Mouse (Mus musculus) telencephalon, adult 2 months (tissue): ENCODE measurements around the gene Pkdcc.

ENCODE experiments used
- DNase-seq: peaks from one replicate; pipeline ENCODE4 v3.0.0-alpha.2; 2011; ENCODE audit warnings: low read depth, low spot score

The Pkdcc gene

DNA sequence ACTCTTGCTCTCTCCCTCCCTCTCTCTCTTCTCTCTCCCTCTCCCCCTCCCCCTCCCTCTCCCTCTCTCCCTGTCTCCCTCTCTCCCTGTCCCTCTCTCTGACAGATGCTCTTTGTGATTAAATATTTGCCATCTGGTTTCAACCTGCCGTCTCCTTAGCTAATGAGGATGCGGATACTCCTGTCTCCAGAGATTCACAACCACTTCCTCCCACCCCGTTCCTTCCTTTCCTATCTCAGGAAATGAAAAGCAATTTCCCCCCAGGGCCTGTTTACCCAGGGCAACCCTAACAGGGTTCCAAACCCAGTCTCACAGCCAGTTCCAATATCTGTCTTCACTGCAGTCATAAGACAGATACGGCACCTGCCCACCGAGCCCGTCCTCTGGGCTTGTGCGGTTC is 31.0 kb downstream of the Pkdcc start:
- no peak for DNase-seq

DNA sequence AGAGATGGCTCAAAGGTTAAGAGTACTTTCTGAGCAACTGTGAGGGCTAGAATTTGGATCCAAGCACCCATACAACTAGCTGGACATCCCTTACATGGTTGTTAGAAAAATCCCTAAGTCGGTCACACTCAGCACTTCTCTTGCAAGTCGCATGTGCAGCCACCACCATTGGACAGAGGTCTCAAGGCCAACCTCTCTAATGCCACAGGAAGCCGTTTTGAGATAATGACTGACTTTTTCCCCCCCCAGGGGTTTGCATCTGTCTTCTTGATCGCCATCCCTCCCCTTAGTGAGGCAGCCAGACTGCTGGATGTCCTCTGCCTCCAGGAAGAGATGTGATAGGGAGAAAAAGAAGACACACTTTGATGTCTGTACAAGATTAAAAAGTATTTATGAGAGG is 32.1 kb downstream of the Pkdcc start:
- no peak for DNase-seq

DNA sequence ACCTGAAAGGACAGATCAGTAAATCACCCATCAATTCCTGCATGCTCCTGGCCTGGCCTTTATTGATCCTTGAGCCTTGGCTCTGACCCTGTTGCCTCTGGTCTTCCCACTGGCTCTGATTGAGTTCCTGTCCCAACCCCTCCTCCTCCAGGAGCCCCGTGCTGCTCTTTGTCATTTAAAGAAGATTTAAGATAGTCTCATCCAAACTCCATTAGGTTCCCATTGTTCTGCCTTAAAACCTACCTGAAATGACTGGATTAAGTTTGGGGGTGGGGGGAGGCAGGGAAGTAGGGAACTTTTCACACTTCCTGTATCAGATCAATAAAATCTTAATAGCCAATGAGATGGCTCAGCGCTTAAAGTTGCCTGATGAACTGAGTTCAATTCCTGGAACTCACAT is 33.4 kb downstream of the Pkdcc start:
- no peak for DNase-seq

DNA sequence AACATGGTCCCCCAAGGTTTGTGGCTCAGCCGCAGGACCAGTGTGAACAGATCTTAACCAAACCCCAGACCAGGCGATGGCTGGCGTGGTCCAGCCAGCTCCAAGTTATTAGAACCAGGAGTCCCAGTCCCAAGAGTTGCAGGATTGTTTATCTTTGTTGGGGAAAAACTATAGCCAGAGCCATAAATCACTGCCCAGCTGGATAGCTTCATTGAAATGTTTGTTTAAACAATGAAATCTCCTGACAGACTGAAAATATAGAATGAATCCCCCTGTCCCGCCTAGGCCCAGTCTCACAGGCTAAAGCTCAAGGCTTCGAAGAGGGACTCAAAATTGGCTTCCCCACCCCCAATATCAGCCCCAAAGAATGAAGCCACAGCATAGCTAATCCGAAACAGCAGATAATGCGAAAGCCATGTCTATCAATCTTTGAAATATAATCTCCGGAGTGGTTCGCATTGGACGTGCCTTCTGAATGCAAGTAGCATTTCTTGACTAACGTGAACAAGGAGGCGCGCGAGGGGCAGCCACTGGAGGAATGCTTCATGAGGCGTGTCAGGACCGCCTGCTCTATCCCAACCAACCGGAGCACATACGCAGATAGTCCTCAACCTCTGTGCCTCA is 35.9 kb downstream of the Pkdcc start:
- DNase-seq, result no peak

DNA sequence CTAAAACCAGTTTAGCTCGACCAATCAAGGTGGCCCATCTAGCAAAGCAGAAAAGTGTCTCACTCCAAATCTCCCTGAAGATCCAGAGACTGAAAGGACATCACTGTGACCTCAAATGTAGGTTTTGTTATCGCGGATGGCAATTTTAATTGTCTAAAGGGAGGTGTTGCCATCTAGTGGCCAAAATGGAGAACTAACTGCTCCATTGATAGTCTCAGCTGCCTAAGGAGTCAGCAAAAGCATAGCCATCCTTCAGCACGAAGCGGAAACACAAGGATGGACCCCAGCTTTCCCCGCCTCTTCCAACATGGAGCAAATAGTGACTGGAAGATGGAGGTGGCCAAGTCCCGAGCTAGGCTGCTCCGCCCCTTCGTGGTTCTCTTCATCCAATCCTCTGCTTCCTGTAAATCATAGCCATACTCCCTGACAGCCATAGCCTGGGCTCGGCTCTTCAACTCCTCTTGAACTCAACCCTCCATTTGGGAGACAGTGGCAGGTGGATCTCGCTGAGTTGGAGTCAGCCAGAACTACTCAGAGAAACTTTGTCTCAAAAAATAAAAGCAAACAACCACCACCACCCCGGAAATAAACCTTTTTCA is 38.1 kb downstream of the Pkdcc start:
- DNase-seq, result no peak

DNA sequence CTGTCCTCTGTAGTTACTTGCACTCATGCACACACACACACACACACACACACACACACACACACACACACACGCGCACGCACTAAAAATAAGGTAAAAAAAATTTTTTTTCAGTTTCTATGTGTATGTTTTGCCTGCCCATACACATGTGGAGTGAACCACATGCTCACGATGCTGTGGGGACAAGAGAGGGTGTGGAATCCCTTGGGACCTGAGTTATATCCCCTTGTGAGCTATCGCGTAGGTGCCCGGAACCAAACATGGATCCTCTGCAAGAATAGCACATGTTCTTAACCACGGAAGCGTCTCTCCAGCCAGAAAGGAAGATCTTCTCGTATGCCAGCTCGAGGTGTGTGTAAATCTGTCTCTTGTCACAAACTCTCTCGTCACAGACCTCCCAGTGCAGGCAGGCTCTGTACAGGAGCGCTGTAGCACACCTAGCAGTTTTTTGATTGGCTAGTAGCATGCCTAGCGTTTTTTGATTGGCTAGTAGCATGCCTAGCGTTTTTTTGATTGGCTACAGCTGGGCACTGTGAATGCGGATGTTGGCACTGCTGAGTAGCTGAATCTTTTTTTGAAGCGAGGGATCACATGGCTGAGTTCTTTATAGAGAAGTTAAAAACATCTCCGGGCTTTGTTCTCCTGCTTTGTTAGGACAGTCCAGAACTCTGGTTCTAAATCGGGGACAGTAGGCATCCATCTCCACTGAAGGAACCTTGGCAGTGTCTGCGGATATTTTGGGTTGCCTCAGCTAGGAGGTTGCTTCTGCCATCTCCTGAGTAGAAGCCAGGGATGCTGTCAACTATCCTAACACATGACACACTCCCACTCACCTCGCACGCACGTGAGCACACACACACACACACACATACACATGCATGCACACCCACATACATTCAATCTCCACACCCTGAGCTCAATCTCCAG is 52.4 kb downstream of the Pkdcc start:
- DNase-seq, result peak; percentile 97

DNA sequence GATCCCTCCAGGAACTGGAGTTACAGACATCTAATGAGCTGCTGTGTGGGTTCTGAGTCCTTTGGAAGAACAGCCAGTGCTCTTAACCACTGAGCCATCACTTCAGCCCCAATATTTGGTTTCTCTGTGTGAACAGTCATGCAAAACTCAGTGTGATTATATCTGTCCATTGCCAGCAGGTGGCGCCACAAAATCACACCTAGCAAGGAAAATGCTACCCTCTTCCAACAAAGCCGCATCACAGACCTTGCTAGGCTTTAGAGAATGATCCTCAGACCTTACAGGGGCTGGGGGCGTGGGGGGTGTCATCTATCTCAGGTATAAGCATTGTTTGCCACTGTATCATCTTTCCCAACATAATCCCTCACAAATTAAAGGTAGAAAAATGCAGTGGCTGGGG is 56.4 kb downstream of the Pkdcc start:
- DNase-seq, result no peak

DNA sequence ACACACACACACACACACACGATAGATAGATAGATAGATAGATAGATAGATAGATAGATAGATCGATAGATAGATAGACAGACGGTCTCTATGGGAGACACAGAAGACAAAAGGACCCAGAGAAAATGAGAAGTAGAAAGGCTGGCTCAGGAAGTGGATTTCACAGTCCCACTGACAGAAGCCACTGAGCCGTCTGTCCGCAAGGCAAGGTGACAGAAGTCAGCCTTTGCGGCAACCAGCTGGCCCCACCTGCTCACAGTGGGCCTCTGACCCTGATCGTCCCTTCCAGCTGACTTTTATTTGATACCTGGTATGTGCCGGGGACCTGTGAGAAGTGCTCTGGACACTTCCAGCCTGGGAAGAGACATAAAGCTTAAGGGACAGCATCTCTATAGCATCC is 57.5 kb downstream of the Pkdcc start:
- no peak for DNase-seq

DNA sequence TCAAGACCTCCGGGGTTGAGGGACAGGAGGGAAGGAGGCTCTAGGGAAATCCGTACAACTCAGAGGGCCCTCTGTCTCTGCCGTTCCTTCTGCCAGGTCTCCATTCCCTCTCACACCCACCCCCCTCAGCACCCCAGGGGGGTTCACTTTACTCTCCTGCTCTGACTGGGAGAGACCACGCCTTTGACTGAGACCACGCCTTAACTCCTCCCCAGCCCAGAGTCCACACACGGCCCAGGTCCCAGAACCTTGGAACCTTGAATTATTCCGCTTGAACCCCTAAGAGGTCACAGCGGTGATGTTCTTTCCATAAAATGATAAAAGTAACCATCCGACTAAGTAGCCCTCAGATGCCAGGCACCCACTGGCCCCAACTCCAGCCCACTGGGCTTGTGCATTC is 58.5 kb downstream of the Pkdcc start:
- no peak for DNase-seq

DNA sequence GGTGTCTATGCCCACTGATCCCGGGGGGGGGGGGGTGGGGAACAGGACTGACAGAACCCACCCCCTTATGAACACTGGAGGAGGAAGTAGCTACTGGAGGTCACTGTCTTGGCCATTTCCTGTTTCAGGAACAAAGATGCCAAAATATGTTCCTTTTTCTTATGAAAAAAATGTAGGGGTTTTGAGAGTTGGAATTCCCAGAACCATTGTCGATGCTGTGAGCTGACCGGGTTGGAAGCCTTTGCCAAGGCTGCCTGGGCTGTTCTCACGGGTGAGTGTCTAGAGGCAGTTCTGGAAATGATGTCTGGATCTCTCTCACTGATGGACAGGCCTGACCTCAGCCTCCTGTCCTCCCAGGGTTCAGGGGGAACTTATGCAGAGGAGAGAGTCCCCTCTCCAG is 59.0 kb downstream of the Pkdcc start:
- no peak for DNase-seq
